Mouse (Mus musculus) lung, postnatal 0 days (tissue): ENCODE results near the gene Hist1h3g.
"Not testable (repeated sequence)": the region's sequence is repeated elsewhere in the genome, so short reads cannot be mapped to it uniquely, and the experiment has no call there.

ENCODE experiments used
- CTCF ChIP-seq: IDR thresholded peaks from 2 replicates; pipeline ENCODE4 v1.5.1; 2016; ENCODE audit warnings: antibody characterized with exemption, mild to moderate bottlenecking
- EP300 ChIP-seq: IDR thresholded peaks from 2 replicates; pipeline ENCODE4 v1.6.1; 2016; ENCODE audit warnings: antibody characterized with exemption, mild to moderate bottlenecking, control low read depth

- not testable (repeated sequence) for TF ChIP-seq CTCF
- TF ChIP-seq EP300: peak; percentile 90
Measured at GRCm38 (mm10) chr13:23573898-23574524, 38.8 kb downstream of the Hist1h3g start, which contains the start of the genes Hist1h2bf and Hist1h2ad.
